Mouse (Mus musculus) liver, adult 2 months (tissue): ENCODE measurements around the gene Ltbp1.

Source experiments
- CTCF ChIP-seq: fragments of 200-500 bp; IDR thresholded peaks from 2 replicates; pipeline ENCODE4 v1.5.1; 2011; ENCODE audit warnings: low read depth, low read length, control low read depth
- POLR2A ChIP-seq: fragments of 200-500 bp; IDR thresholded peaks from 2 replicates; pipeline ENCODE4 v1.6.1; 2011; ENCODE audit warnings: low read length, control low read depth; ENCODE audit not compliant: insufficient read depth; ENCODE audit errors: extremely low read depth

DNA sequence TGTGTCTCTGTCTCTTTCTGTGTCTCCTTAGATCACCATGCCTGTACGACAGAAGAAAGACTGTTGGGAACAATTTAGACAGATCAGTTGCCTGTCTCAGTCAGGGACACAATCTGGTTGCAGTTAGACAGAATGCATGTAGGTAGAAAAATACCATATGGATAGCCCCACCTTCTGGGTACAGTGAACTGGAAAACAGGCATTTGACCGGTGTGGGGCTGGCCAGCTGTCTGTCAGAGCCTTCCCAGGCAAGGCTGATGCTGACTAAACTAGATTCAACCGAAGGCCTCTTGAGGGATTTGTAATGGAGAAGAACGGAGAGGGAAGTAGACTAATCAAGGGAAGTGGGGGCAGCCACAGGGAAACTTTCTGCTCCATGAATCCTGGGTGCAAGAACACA is 156.6 kb downstream of the Ltbp1 start:
- TF ChIP-seq CTCF = no peak
- no peak for TF ChIP-seq POLR2A
